Mouse (Mus musculus) left cerebral cortex, adult 8-10 months (tissue): ENCODE measurements around the gene Gprin1. TPM values are rescaled to one million over a fixed set of nuclear protein-coding genes. Genes with fewer than 3 reads are reported as not detected.
"Not testable (repeated sequence)": the region's sequence is repeated elsewhere in the genome, so short reads cannot be mapped to it uniquely, and the experiment has no call there.

Source experiments
- DNase-seq, 2 experiments: peaks; one replicate each; pipeline ENCODE4 v3.0.0; 2022; ENCODE audit warnings: low spot score in 2 of 2
- total RNA-seq, 4 experiments: library from RNA; stranded (reverse); gene quantifications; 2 replicates each; pipeline ENCODE4 v1.2.4; 2022

Gene Gprin1
- total RNA-seq = 100 to 1,000 TPM in 3 of 4 experiments, 10 to 100 TPM in 1; 99.2 to 121 (median 105) TPM

- DNase-seq = no peak
These were observed at the start of gene Gprin1 for GRCm38 (mm10) chr13:54749864-54750411. Gprin1 (minus strand) TSS chr13:54749874.

- DNase-seq = peak in 1 of 2 experiments; percentile 88
These were observed 49.1 kb upstream of the Gprin1 start for GRCm38 (mm10) chr13:54798740-54799139.

GRCm38 (mm10) chr13:54797861-54798643 lies 48.4 kb upstream of the Gprin1 start:
- DNase-seq = peak in 1 of 2 experiments; percentile 67

- DNase-seq = no peak
These were observed 47.7 kb upstream of the Gprin1 start for GRCm38 (mm10) chr13:54797356-54797755.

GRCm38 (mm10) chr13:54794843-54795242 lies 45.2 kb upstream of the Gprin1 start:
- DNase-seq = no peak

GRCm38 (mm10) chr13:54794002-54794577 lies 44.4 kb upstream of the Gprin1 start:
- peak in 1 of 2 experiments; percentile 73 for DNase-seq

GRCm38 (mm10) chr13:54792259-54793230 lies 42.9 kb upstream of the Gprin1 start:
- no peak for DNase-seq

GRCm38 (mm10) chr13:54789561-54790397 lies 40.1 kb upstream of the Gprin1 start:
- DNase-seq = peak in 1 of 2 experiments; percentile 62

GRCm38 (mm10) chr13:54788740-54789560 lies 39.3 kb upstream of the Gprin1 start, which contains the start of gene Tspan17:
Tspan17 (plus strand) TSS chr13:54789377.
- DNase-seq = peak; percentile 66 to 98

GRCm38 (mm10) chr13:54787591-54787990 lies 37.9 kb upstream of the Gprin1 start:
- not testable (repeated sequence) for DNase-seq

- no peak for DNase-seq
These were observed 34.0 kb upstream of the Gprin1 start, which contains the start of gene Eif4e1b for GRCm38 (mm10) chr13:54783698-54784097. Eif4e1b (plus strand) TSS chr13:54783998.

- DNase-seq = no peak
These were observed 33.6 kb upstream of the Gprin1 start for GRCm38 (mm10) chr13:54783235-54783634.

- peak in 1 of 2 experiments; percentile 70 for DNase-seq
These were observed 31.4 kb upstream of the Gprin1 start for GRCm38 (mm10) chr13:54781086-54781485.

GRCm38 (mm10) chr13:54780592-54780991 lies 30.9 kb upstream of the Gprin1 start:
- DNase-seq = peak in 1 of 2 experiments; percentile 9

- no peak for DNase-seq
These were observed 17.3 kb upstream of the Gprin1 start for GRCm38 (mm10) chr13:54767012-54767411.

GRCm38 (mm10) chr13:54766192-54766768 lies 16.6 kb upstream of the Gprin1 start, which contains the start of gene Sncb:
Sncb (minus strand) TSS chr13:54766595.
- DNase-seq = peak; percentile 68 to 77

- peak in 1 of 2 experiments; percentile 40 for DNase-seq
These were observed 15.9 kb upstream of the Gprin1 start for GRCm38 (mm10) chr13:54765281-54766191.

- no peak for DNase-seq
These were observed 11.2 kb upstream of the Gprin1 start for GRCm38 (mm10) chr13:54760906-54761305.
